Mouse (Mus musculus): Measurements from ENCODE around the gene Fnip2. TPM values are rescaled to one million over a fixed set of nuclear protein-coding genes. Genes with fewer than 3 reads are reported as not detected.

Fnip2 gene
- polyA plus RNA-seq, 1 experiment from 2014 or later, result 4.3 TPM

DNA sequence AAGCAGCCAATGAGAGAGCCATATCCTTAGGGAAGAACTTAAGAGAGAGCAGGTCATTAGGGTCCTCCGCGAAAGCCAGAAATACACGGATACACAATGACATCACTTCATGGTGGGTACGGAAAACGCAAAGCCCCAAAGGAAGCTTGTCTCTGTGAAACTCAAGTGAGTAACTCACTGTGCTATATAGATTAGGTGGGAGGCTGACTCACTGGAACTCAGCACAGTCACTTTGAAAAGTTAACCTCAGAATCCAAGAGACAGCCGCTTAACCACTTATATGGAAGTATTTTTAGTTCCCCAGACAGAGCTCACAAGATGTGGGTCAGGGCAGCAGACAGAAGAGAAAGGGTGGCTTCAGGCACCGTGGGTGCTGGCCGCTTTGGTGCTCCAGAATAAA is 122.6 kb downstream of the Fnip2 start:
- Histone ChIP-seq H3K27ac (replicated peaks) (no peak overlapping the region), H3K4me1 (0 out of 2 replicates have a peak, but pooled peaks cover 6% of the 10 kb centered on the region), H3K36me3 (no peaks in the 10 kb centered on the region), H3K9me3 (replicated peaks) (peaks cover 4% of the 10 kb centered on the region; the same call in 1 of the 2 replicates), H3K4me3 (no peak overlapping the region), H3K27me3 (ENCODE audit: low read depth, poor library complexity, severe bottlenecking) (no peaks in the 10 kb centered on the region)
- 86% methylated on average over 8 of the region's 8 CpGs for WGBS
- no peak for DNase-seq (ENCODE audit: low spot score)

DNA sequence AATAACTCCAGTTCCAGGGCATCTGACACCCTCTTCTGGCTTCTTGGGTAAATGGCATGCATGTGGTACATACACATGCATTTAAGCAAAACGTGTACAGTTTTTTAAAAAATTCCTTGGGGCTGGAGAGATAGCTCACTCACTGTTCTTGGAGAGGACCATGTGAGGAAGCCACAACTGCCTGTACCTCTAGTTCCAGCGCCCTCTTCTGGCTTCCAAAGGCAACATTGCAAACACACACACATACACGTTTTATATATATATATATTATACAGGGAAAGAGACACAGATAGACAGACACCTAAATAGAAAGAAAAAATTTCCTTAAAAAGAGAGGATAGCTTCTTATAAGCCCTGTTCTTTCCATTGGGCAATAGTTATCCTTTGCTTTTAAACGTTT is 123.7 kb downstream of the Fnip2 start:
- DNase-seq (ENCODE audit: low spot score), result no peak
- no peaks in the 10 kb centered on the region for H3K36me3 ChIP-seq
- H3K4me1 ChIP-seq, result 0 out of 2 replicates have a peak, but pooled peaks cover 6% of the 10 kb centered on the region
- H3K27ac ChIP-seq (replicated peaks), result no peak overlapping the region
- peaks cover 4% of the 10 kb centered on the region; the same call in 1 of the 2 replicates for H3K9me3 ChIP-seq (replicated peaks)
- 75% methylated on average over 4 of the region's 4 CpGs for WGBS
- H3K4me3 ChIP-seq, result no peak overlapping the region
- no peaks in the 10 kb centered on the region for H3K27me3 ChIP-seq (ENCODE audit: low read depth, poor library complexity, severe bottlenecking)

GRCm38 (mm10) chr3:79440976-79441491 is 126.6 kb downstream of the Fnip2 start:
- Histone ChIP-seq H3K4me3 (no peak overlapping the region), H3K4me1 (0 out of 2 replicates have a peak, but pooled peaks cover 3% of the 10 kb centered on the region), H3K9me3 (replicated peaks) (peaks cover 4% of the 10 kb centered on the region; the same call in 1 of the 2 replicates), H3K36me3 (no peaks in the 10 kb centered on the region), H3K27ac (replicated peaks) (no peak overlapping the region), H3K27me3 (ENCODE audit: low read depth, poor library complexity, severe bottlenecking) (no peaks in the 10 kb centered on the region)
- no peak for DNase-seq (ENCODE audit: low spot score)
- WGBS, result 82% methylated on average over 12 of the region's 12 CpGs

DNA sequence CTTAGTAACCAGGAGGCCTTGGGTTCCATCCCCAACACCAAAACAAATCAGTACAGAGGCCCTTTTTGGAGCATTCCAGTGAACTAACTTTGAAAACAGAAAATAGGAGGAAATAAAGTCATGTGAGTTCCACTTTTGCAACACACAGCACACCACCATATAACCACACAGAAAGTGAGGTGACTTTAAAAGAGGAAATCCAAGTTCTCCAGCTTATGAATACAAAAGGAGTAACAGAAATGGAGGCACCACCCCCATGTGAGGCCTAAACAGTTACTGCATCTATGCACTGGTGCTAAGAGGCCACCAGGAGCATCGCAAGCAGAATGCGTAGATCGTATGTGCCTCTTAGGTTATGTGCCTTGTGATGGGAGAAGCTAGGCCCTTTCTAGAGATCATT is 129.3 kb downstream of the Fnip2 start:
- WGBS, result 96% methylated on average over 3 of the region's 3 CpGs
- no peak overlapping the region for H3K27ac ChIP-seq (replicated peaks)
- DNase-seq (ENCODE audit: low spot score), result no peak
- no peaks in the 10 kb centered on the region for H3K36me3 ChIP-seq
- H3K4me1 ChIP-seq, result peaks cover 10% of the 10 kb centered on the region; the same call in 1 of the 2 replicates
- no peaks in the 10 kb centered on the region for H3K27me3 ChIP-seq (ENCODE audit: low read depth, poor library complexity, severe bottlenecking)
- no peaks in the 10 kb centered on the region for H3K9me3 ChIP-seq (replicated peaks)
- H3K4me3 ChIP-seq, result no peak overlapping the region

DNA sequence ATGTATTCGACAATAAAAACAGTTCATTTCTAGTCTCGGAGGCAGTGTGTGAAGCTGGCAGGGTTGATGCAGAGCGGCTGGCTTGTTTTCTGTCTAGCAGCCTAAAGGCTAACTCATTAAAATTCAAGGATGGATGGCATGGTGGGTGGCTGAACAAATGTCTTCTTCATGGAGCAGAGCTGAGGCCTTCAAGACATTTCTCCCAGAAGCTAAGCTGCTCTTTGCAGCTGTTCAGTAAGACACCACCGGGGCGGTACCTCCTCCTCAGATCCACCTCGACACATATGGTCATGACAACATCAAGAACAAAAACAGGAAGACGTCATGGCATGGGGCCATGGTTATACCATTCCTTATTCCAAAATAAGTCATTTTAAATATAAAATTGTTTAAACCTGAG is 131.4 kb downstream of the Fnip2 start:
- 92% methylated on average over 7 of the region's 7 CpGs for WGBS
- no peaks in the 10 kb centered on the region for H3K36me3 ChIP-seq
- DNase-seq (ENCODE audit: low spot score), result no peak
- H3K9me3 ChIP-seq (replicated peaks), result no peaks in the 10 kb centered on the region
- H3K4me3 ChIP-seq, result no peak overlapping the region
- no peak overlapping the region for H3K27ac ChIP-seq (replicated peaks)
- no peaks in the 10 kb centered on the region for H3K27me3 ChIP-seq (ENCODE audit: low read depth, poor library complexity, severe bottlenecking)
- peaks cover 10% of the 10 kb centered on the region; the same call in 1 of the 2 replicates for H3K4me1 ChIP-seq

GRCm38 (mm10) chr3:79434985-79435384 is 132.6 kb downstream of the Fnip2 start:
- 28% methylated on average over 5 of the region's 5 CpGs for WGBS
- no peak for DNase-seq (ENCODE audit: low spot score)
- H3K4me1 ChIP-seq, result peaks cover 7% of the 10 kb centered on the region; the same call in 1 of the 2 replicates

GRCm38 (mm10) chr3:79434436-79434835 is 133.2 kb downstream of the Fnip2 start:
- no peak overlapping the region for H3K4me3 ChIP-seq
- DNase-seq (ENCODE audit: low spot score), result no peak
- peaks cover 7% of the 10 kb centered on the region; the same call in 1 of the 2 replicates for H3K4me1 ChIP-seq
- 78% methylated on average over 9 of the region's 9 CpGs for whole genome bisulfite sequencing
- no peaks in the 10 kb centered on the region for H3K9me3 ChIP-seq (replicated peaks)
- no peak overlapping the region for H3K27ac ChIP-seq (replicated peaks)
- no peaks in the 10 kb centered on the region for H3K36me3 ChIP-seq
- no peaks in the 10 kb centered on the region for H3K27me3 ChIP-seq (ENCODE audit: low read depth, poor library complexity, severe bottlenecking)

More at GRCm38 (mm10) chr3:79434985-79435384, 132.6 kb downstream of the Fnip2 start:
- Histone ChIP-seq H3K9me3 (replicated peaks) (no peaks in the 10 kb centered on the region), H3K4me3 (no peak overlapping the region), H3K27ac (replicated peaks) (no peak overlapping the region), H3K27me3 (ENCODE audit: low read depth, poor library complexity, severe bottlenecking) (no peaks in the 10 kb centered on the region), H3K36me3 (no peaks in the 10 kb centered on the region)

- H3K4me1 ChIP-seq, result peaks cover 7% of the 10 kb centered on the region; the same call in 1 of the 2 replicates
- H3K27me3 ChIP-seq (ENCODE audit: low read depth, poor library complexity, severe bottlenecking), result no peaks in the 10 kb centered on the region
- H3K9me3 ChIP-seq (replicated peaks), result no peaks in the 10 kb centered on the region
- H3K4me3 ChIP-seq, result no peak overlapping the region
- no peak for DNase-seq (ENCODE audit: low spot score)
- no peaks in the 10 kb centered on the region for H3K36me3 ChIP-seq
- H3K27ac ChIP-seq (replicated peaks), result no peak overlapping the region
Measured at GRCm38 (mm10) chr3:79433593-79433992, 134.0 kb downstream of the Fnip2 start.

DNA sequence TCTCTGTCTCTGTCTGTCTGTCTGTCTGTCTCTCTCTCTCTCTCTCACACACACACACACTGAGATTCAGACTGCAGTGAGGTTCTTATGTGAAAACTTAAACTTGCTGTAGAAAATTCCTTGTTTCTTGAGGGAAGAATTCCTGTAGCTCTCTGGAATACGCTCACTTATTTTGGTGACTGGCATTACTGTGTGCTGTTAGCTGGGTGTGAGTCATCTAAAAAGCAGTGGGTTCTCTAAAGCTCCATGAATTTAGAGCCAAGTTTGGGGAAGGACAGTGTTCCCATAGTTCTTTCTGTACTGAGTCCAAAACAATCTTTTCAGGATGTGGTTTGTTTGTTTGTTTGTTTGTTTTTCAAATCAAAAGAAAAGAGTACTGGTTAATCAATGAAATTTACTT is 142.2 kb downstream of the Fnip2 start:
- Histone ChIP-seq H3K36me3 (no peaks in the 10 kb centered on the region), H3K27me3 (ENCODE audit: low read depth, poor library complexity, severe bottlenecking) (no peaks in the 10 kb centered on the region), H3K9me3 (replicated peaks) (no peaks in the 10 kb centered on the region), H3K4me3 (no peak overlapping the region), H3K27ac (replicated peaks) (no peak overlapping the region), H3K4me1 (no peaks in the 10 kb centered on the region)
- no peak for DNase-seq (ENCODE audit: low spot score)
- 95% methylated on average over 1 of the region's 1 CpGs for WGBS

GRCm38 (mm10) chr3:79418921-79419320 is 148.7 kb downstream of the Fnip2 start:
- no peak for DNase-seq (ENCODE audit: low spot score)
- no peaks in the 10 kb centered on the region for H3K9me3 ChIP-seq (replicated peaks)
- H3K4me1 ChIP-seq, result peaks cover 23% of the 10 kb centered on the region
- no peak overlapping the region for H3K4me3 ChIP-seq
- 91% methylated on average over 14 of the region's 14 CpGs for WGBS
- no peaks in the 10 kb centered on the region for H3K36me3 ChIP-seq
- peak overlapping the region; percentile 42; the same call in 1 of the 2 replicates for H3K27ac ChIP-seq (replicated peaks)
- no peaks in the 10 kb centered on the region for H3K27me3 ChIP-seq (ENCODE audit: low read depth, poor library complexity, severe bottlenecking)

DNA sequence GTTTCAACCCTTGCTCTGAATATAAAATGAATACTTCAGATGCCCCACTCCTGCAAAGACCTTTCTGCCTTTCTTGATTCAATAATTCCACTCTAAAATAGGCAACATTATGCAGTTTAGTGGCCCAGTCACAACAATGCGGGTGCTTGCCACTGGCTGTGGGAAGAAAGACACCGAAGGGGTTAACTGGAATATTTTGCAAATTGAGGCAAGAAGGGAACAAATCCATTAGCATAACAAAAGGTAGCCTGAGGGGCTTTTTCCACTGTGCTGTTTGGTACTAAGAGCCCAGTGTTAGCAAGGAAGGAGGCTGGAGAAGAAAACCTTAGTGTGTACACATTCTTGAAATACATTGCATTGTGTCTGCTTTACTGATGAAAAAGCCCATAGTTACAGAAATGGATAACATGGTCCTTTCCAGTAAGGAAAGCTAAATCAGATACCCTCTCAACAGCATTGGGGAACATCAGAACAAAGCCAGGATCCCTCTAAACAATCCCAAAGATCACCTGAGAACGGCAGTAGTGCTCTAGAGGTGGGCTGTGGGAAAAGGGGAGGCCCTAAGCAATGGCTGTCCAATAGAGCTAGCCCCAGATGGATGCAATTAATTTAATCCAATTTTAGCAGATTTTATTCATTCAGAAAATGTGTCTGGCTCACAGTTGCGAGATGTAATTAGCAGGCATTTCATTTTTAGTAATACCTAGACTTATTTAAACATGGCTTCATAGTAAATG is 150.5 kb downstream of the Fnip2 start:
- no peaks in the 10 kb centered on the region for H3K36me3 ChIP-seq
- WGBS, result 38% methylated on average over 4 of the region's 4 CpGs
- no peaks in the 10 kb centered on the region for H3K9me3 ChIP-seq (replicated peaks)
- H3K4me3 ChIP-seq, result peak overlapping the region; percentile 24; the same call in 1 of the 2 replicates
- no peaks in the 10 kb centered on the region for H3K27me3 ChIP-seq (ENCODE audit: low read depth, poor library complexity, severe bottlenecking)
- DNase-seq (ENCODE audit: low spot score), result peak; percentile 41
- H3K4me1 ChIP-seq, result peaks cover 23% of the 10 kb centered on the region
- peak overlapping the region; percentile 82 for H3K27ac ChIP-seq (replicated peaks)

DNA sequence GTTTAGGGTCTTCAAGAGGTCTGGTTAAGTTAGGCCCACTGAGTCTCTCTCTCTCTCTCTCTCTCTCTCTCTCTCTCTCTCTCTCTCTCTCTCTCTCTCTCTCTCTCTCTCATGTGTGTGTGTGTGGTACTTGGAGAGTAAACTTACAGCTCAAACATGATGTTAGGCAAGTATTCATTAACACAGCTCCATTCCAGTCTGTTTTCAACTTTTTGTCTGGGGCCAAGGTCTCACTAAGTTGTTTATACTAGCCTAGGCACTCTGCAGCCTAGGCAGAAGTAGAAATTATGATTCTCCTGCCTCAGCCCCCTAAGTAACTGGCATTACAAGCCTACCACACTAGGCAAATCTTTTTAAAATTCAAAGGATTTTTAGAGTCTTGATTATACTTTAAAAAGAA is 151.7 kb downstream of the Fnip2 start:
- Histone ChIP-seq H3K9me3 (replicated peaks) (no peaks in the 10 kb centered on the region), H3K36me3 (no peaks in the 10 kb centered on the region), H3K27me3 (ENCODE audit: low read depth, poor library complexity, severe bottlenecking) (no peaks in the 10 kb centered on the region), H3K4me3 (no peak overlapping the region), H3K27ac (replicated peaks) (peak overlapping the region; percentile 82; the same call in 1 of the 2 replicates), H3K4me1 (peaks cover 26% of the 10 kb centered on the region)
- no peak for DNase-seq (ENCODE audit: low spot score)

DNA sequence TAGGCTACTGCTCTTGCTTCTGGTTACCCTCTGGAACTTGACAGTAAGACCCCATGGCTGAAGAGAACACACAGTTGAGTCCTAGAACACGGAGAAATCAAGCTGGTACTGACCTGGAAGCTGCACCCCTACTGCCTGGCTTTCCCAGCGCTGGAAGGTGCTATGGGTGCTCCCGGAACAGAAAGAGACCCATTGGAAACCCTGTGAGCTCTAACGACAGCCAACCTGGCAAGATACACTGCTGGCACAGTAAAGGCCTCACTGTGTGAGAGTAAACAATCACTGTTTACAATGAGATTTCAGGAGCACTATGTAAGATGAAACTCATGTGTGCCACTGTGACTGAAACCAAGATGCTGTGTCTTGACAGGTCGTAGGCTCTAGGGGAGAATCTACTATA is 152.5 kb downstream of the Fnip2 start:
- Histone ChIP-seq H3K36me3 (no peaks in the 10 kb centered on the region), H3K4me1 (peaks cover 34% of the 10 kb centered on the region), H3K27me3 (ENCODE audit: low read depth, poor library complexity, severe bottlenecking) (no peaks in the 10 kb centered on the region), H3K4me3 (no peak overlapping the region), H3K27ac (replicated peaks) (no peak overlapping the region; the same call in 1 of the 2 replicates), H3K9me3 (replicated peaks) (no peaks in the 10 kb centered on the region)
- WGBS, result 82% methylated on average over 5 of the region's 5 CpGs
- DNase-seq (ENCODE audit: low spot score), result no peak

Data from midbrain, embryonic 10.5 days (tissue).